Mouse (Mus musculus) hindlimb bud, embryonic 11.5 days (tissue): ENCODE results near the gene Ppil2.
A peak's percentile ranks its signal among the peaks of the same experiment; 100 is the strongest.

Experiments
- DNase-seq: peaks from one replicate; pipeline ENCODE4 v3.0.0-alpha.2; 2012; ENCODE audit warnings: low read depth, low spot score; ENCODE audit errors: extremely low spot score

Gene Ppil2

GRCm38 (mm10) chr16:17102630-17103220, 8.3 kb downstream of the Ppil2 start:
- DNase-seq: no peak

GRCm38 (mm10) chr16:17096938-17097337, 14.1 kb downstream of the Ppil2 start:
- no peak for DNase-seq

GRCm38 (mm10) chr16:17088346-17088745, 22.7 kb downstream of the Ppil2 start:
- DNase-seq: no peak

GRCm38 (mm10) chr16:17086669-17087193, 24.3 kb downstream of the Ppil2 start:
- no peak for DNase-seq

- no peak for DNase-seq
These were observed 24.8 kb downstream of the Ppil2 start for GRCm38 (mm10) chr16:17086241-17086640.

GRCm38 (mm10) chr16:17085636-17086035, 25.4 kb downstream of the Ppil2 start:
- no peak for DNase-seq

- DNase-seq: no peak
These were observed 28.8 kb downstream of the Ppil2 start for GRCm38 (mm10) chr16:17082121-17082792.

- DNase-seq: no peak
These were observed 33.0 kb downstream of the Ppil2 start for GRCm38 (mm10) chr16:17078101-17078500.

- no peak for DNase-seq
These were observed 34.2 kb downstream of the Ppil2 start for GRCm38 (mm10) chr16:17076869-17077268.

GRCm38 (mm10) chr16:17076301-17076700, 34.8 kb downstream of the Ppil2 start:
- no peak for DNase-seq

- no peak for DNase-seq
These were observed 38.1 kb downstream of the Ppil2 start for GRCm38 (mm10) chr16:17073000-17073399.

GRCm38 (mm10) chr16:17070716-17071115, 40.3 kb downstream of the Ppil2 start:
- peak; percentile 6 for DNase-seq

- peak; percentile 50 for DNase-seq
These were observed 41.3 kb downstream of the Ppil2 start, which contains the start of gene Ypel1 for GRCm38 (mm10) chr16:17069511-17070443. Gene Ypel1, plus strand, starts transcription at chr16:17069696.

GRCm38 (mm10) chr16:17067552-17067951, 43.5 kb downstream of the Ppil2 start:
- DNase-seq: no peak

GRCm38 (mm10) chr16:17062338-17062737, 48.7 kb downstream of the Ppil2 start:
- DNase-seq: no peak

GRCm38 (mm10) chr16:17055584-17055983, 55.5 kb downstream of the Ppil2 start:
- DNase-seq: no peak

GRCm38 (mm10) chr16:17053903-17054302, 57.2 kb downstream of the Ppil2 start:
- no peak for DNase-seq

GRCm38 (mm10) chr16:17052087-17052486, 59.0 kb downstream of the Ppil2 start:
- DNase-seq: no peak

- no peak for DNase-seq
These were observed 61.2 kb downstream of the Ppil2 start for GRCm38 (mm10) chr16:17049886-17050285.

- DNase-seq: no peak
These were observed 65.8 kb downstream of the Ppil2 start for GRCm38 (mm10) chr16:17045287-17045686.

- no peak for DNase-seq
These were observed 66.7 kb downstream of the Ppil2 start for GRCm38 (mm10) chr16:17044320-17044719.
